Mouse (Mus musculus) spleen, adult 2 months (tissue): Measurements from ENCODE around the gene Sgip1.

ENCODE experiments used
- CTCF ChIP-seq: fragments of 200-500 bp; IDR thresholded peaks from 2 replicates; pipeline ENCODE4 v1.5.1; 2011; ENCODE audit warnings: mild to moderate bottlenecking, inconsistent platforms; ENCODE audit not compliant: insufficient read depth, insufficient read length, insufficient replicate concordance; ENCODE audit errors: extremely low read depth
- POLR2A ChIP-seq: fragments of 200-500 bp; IDR thresholded peaks from 2 replicates; pipeline ENCODE4 v1.6.1; 2011; ENCODE audit warnings: low read depth, low read length, inconsistent platforms

DNA sequence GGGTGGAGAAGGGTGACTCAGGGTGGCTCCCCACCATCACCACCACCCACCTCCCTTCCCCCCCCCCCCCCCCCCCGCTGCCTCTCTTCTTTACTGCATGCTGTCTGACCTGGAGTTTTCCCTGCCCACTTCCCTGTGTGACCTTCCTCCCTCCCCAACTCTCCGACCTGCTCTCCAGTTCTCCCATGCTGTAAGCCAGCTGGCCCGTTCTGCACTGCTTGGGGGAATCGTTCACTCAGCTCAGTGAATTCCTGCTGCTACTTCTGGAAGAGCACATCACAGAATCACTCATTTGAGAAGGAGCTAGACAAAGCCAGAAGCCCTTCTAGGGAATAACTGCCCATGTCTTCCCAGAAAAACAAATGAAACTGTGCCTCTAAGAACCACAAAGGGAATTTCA is 188.4 kb downstream of the Sgip1 start:
- TF ChIP-seq CTCF = no peak
- TF ChIP-seq POLR2A = no peak
